Mouse (Mus musculus) small intestine, adult 2 months (tissue): ENCODE data around the gene Gm20388. TPM values are rescaled to one million over a fixed set of nuclear protein-coding genes. Genes with fewer than 3 reads are reported as not detected.

ENCODE experiments used
- H3K27ac ChIP-seq: fragments of 200-500 bp; 2 replicates; pipeline ENCODE4 v1.5.1; 2012; ENCODE audit warnings: low read depth, low read length, control low read depth, inconsistent platforms; ENCODE audit not compliant: insufficient read depth
- H3K27me3 ChIP-seq: fragments of 200-500 bp; 2 replicates; pipeline ENCODE4 v1.6.1; 2012; ENCODE audit warnings: mild to moderate bottlenecking, moderate library complexity, low read length, inconsistent platforms; ENCODE audit not compliant: control insufficient read depth, insufficient read depth
- H3K36me3 ChIP-seq: fragments of 200-500 bp; 2 replicates; pipeline ENCODE4 v1.6.1; 2012; ENCODE audit warnings: mild to moderate bottlenecking, low read length, control low read depth, inconsistent platforms; ENCODE audit not compliant: control insufficient read depth, insufficient read depth
- H3K4me1 ChIP-seq: fragments of 200-500 bp; 2 replicates; pipeline ENCODE4 v1.6.1; 2012; ENCODE audit warnings: low read length, inconsistent platforms, mixed read lengths; ENCODE audit not compliant: control insufficient read depth, insufficient read depth, insufficient read length
- H3K4me3 ChIP-seq: fragments of 200-500 bp; 2 replicates; pipeline ENCODE4 v1.5.1; 2012; ENCODE audit warnings: low read depth, mild to moderate bottlenecking, control low read depth, inconsistent platforms, low read length, moderate library complexity
- CTCF ChIP-seq: fragments of 200-500 bp; IDR thresholded peaks from 2 replicates; pipeline ENCODE4 v1.5.1; 2012; ENCODE audit warnings: low read depth, mild to moderate bottlenecking, control low read depth, inconsistent platforms, low read length, moderate library complexity, mixed read lengths; ENCODE audit not compliant: insufficient replicate concordance, insufficient read length; ENCODE audit errors: extremely low read depth
- POLR2A ChIP-seq: fragments of 200-500 bp; IDR thresholded peaks from 2 replicates; pipeline ENCODE4 v1.6.1; 2012; ENCODE audit warnings: low read depth, mild to moderate bottlenecking, control low read depth, inconsistent platforms, low read length, moderate library complexity
- WGBS: fragments of 180-500 bp; shearing (Covaris S2); methylation state at CpG from one replicate; pipeline ENCODE4 v1.1.7; 2018; 5-methylcytosine and 5-hydroxymethylcytosine counted together
- polyA plus RNA-seq: library from polyadenylated mRNA; depleted of rRNA; stranded (reverse); fragments of >200 nt; gene quantifications from 2 replicates; pipeline ENCODE4 v1.2.3, GENCODE M21; 2012

Gm20388 gene
- polyA plus RNA-seq, 1 experiment, result 37.3 TPM

GRCm38 (mm10) chr8:120181274-120181673 is 270.6 kb downstream of the Gm20388 start:
- Histone ChIP-seq H3K4me3 (no peak overlapping the region), H3K36me3 (no peaks in the 10 kb centered on the region), H3K27ac (no peak overlapping the region), H3K27me3 (peaks cover 11% of the 10 kb centered on the region; the same call in 1 of the 2 replicates), H3K4me1 (peaks cover 10% of the 10 kb centered on the region)
- 73% methylated on average over 5 of the region's 5 CpGs for WGBS
- no peak for TF ChIP-seq CTCF
- no peak for TF ChIP-seq POLR2A

- WGBS, result 61% methylated on average over 4 of the region's 4 CpGs
- TF ChIP-seq CTCF (no peak), POLR2A (no peak)
Observed at GRCm38 (mm10) chr8:120181861-120182414, 271.3 kb downstream of the Gm20388 start.

GRCm38 (mm10) chr8:120184366-120184765 is 273.7 kb downstream of the Gm20388 start:
- TF ChIP-seq POLR2A (no peak), CTCF (no peak)
- 24% methylated on average over 9 of the region's 9 CpGs for WGBS
- no peak overlapping the region for H3K27ac ChIP-seq
- no peaks in the 10 kb centered on the region for H3K36me3 ChIP-seq
- H3K27me3 ChIP-seq, result no peaks in the 10 kb centered on the region
- H3K4me3 ChIP-seq, result no peak overlapping the region
- peaks cover 10% of the 10 kb centered on the region for H3K4me1 ChIP-seq

More at GRCm38 (mm10) chr8:120181861-120182414, 271.3 kb downstream of the Gm20388 start:
- no peak overlapping the region for H3K27ac ChIP-seq
- H3K36me3 ChIP-seq, result no peaks in the 10 kb centered on the region
- no peak overlapping the region for H3K4me3 ChIP-seq
- H3K4me1 ChIP-seq, result peaks cover 10% of the 10 kb centered on the region
- H3K27me3 ChIP-seq, result peaks cover 11% of the 10 kb centered on the region; the same call in 1 of the 2 replicates

- WGBS, result 25% methylated on average over 16 of the region's 17 CpGs
- H3K36me3 ChIP-seq, result no peaks in the 10 kb centered on the region
- H3K4me3 ChIP-seq, result no peak overlapping the region
- no peaks in the 10 kb centered on the region for H3K27me3 ChIP-seq
- peaks cover 10% of the 10 kb centered on the region for H3K4me1 ChIP-seq
- TF ChIP-seq POLR2A (no peak), CTCF (no peak)
- no peak overlapping the region for H3K27ac ChIP-seq
Observed at GRCm38 (mm10) chr8:120184850-120185792, 274.5 kb downstream of the Gm20388 start.

GRCm38 (mm10) chr8:120186454-120186853 is 275.8 kb downstream of the Gm20388 start:
- 72% methylated on average over 8 of the region's 8 CpGs for WGBS
- no peak overlapping the region for H3K4me3 ChIP-seq
- H3K4me1 ChIP-seq, result peaks cover 15% of the 10 kb centered on the region
- TF ChIP-seq POLR2A (no peak), CTCF (no peak)
- no peaks in the 10 kb centered on the region for H3K27me3 ChIP-seq
- no peak overlapping the region for H3K27ac ChIP-seq
- no peaks in the 10 kb centered on the region for H3K36me3 ChIP-seq

GRCm38 (mm10) chr8:120188510-120188909 is 277.9 kb downstream of the Gm20388 start:
- TF ChIP-seq POLR2A (no peak), CTCF (no peak)
- no peak overlapping the region for H3K27ac ChIP-seq
- H3K4me3 ChIP-seq, result no peak overlapping the region
- no peaks in the 10 kb centered on the region for H3K36me3 ChIP-seq
- WGBS, result 54% methylated on average over 6 of the region's 6 CpGs
- no peaks in the 10 kb centered on the region for H3K27me3 ChIP-seq
- H3K4me1 ChIP-seq, result peaks cover 15% of the 10 kb centered on the region

GRCm38 (mm10) chr8:120189440-120189839 is 278.8 kb downstream of the Gm20388 start:
- Histone ChIP-seq H3K4me1 (peaks cover 15% of the 10 kb centered on the region), H3K4me3 (no peak overlapping the region), H3K27ac (no peak overlapping the region), H3K27me3 (no peaks in the 10 kb centered on the region), H3K36me3 (no peaks in the 10 kb centered on the region)
- TF ChIP-seq POLR2A (no peak), CTCF (no peak)
- WGBS, result 74% methylated on average over 6 of the region's 6 CpGs
